27 mouse cellular contexts compared by ENCODE assay signal in the genomic region with DNA sequence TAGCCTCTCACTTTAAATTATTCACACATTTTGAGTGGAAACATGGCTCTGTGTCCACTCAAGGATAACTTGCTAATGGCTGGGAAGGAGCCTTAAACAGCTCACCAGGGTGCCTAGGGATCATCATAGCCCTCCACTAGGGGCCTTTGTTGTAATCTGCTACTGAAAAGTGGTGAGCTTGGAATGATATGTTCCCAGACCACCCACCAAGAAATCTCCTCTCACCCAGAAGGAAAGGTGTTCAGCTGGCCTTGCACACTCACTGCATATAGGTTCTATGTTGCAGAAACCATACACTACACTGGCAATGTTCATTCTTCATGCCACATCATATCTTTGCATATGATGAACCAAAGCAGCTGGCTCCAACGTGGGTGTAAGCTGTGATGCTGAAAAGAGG.
"Had no signal": no experiment of that assay in that cellular context is flagged by ENCODE, and none has a peak within 500 bp of the region (broad histone marks: within the 10 kb centered on the region; RNA-seq: fewer than 3 reads in every experiment).

No protein-coding gene starts in this region.

- H3K27ac ChIP-seq: embryonic facial prominence, embryonic 10.5 days; embryonic facial prominence, embryonic 12.5 days; embryonic facial prominence, embryonic 13.5 days; embryonic facial prominence, embryonic 15.5 days; forebrain, embryonic 10.5 days; forebrain, embryonic 12.5 days; forebrain, embryonic 13.5 days; forebrain, embryonic 15.5 days; gastrocnemius, adult 2 months; heart, adult 2 months had no signal

- H3K4me2 ChIP-seq: embryonic facial prominence, embryonic 12.5 days; embryonic facial prominence, embryonic 13.5 days; embryonic facial prominence, embryonic 15.5 days; forebrain, embryonic 12.5 days; forebrain, embryonic 13.5 days; forebrain, embryonic 15.5 days had no signal

- H3K4me3 ChIP-seq: embryonic facial prominence, embryonic 10.5 days; embryonic facial prominence, embryonic 12.5 days; embryonic facial prominence, embryonic 13.5 days; embryonic facial prominence, embryonic 15.5 days; erythroblast, embryonic 14.5 days; forebrain, embryonic 10.5 days; forebrain, embryonic 12.5 days; forebrain, embryonic 13.5 days; forebrain, embryonic 15.5 days; gastrocnemius, adult 2 months; heart, adult 2 months had no signal

- H3K27me3 ChIP-seq: embryonic facial prominence, embryonic 12.5 days; embryonic facial prominence, embryonic 13.5 days; embryonic facial prominence, embryonic 15.5 days; forebrain, embryonic 13.5 days; forebrain, embryonic 15.5 days had no signal

- H3K9me3 ChIP-seq: embryonic facial prominence, embryonic 10.5 days; embryonic facial prominence, embryonic 12.5 days; embryonic facial prominence, embryonic 13.5 days; embryonic facial prominence, embryonic 15.5 days; forebrain, embryonic 10.5 days; forebrain, embryonic 12.5 days; forebrain, embryonic 13.5 days; forebrain, embryonic 15.5 days had no signal

- H3K4me1 ChIP-seq: embryonic facial prominence, embryonic 10.5 days; embryonic facial prominence, embryonic 12.5 days; embryonic facial prominence, embryonic 13.5 days; embryonic facial prominence, embryonic 15.5 days; forebrain, embryonic 10.5 days; forebrain, embryonic 12.5 days; forebrain, embryonic 13.5 days; forebrain, embryonic 15.5 days had no signal

- ATAC-seq: forebrain, embryonic 13.5 days; forebrain, embryonic 14.5 days; forebrain, embryonic 15.5 days; forebrain, embryonic 16.5 days; forebrain, postnatal 0 days had no signal

- DNase-seq: cerebellum, adult 8-10 months; cerebellum, adult 9-10 months; cerebellum, adult 9-11 months; cerebellum, postnatal 10 days; cerebellum, postnatal 14 days; cerebellum, postnatal 25 days; cerebellum, postnatal 36 days; embryo, embryonic 11 days; forebrain, postnatal 0 days; gastrocnemius, adult 2 months; gastrocnemius, postnatal 10 days; gastrocnemius, postnatal 14 days; gastrocnemius, postnatal 25 days; gastrocnemius, postnatal 36 days; heart, adult 18-20 months; heart, adult 2 months had no signal

- H3K9ac ChIP-seq: embryonic facial prominence, embryonic 12.5 days; embryonic facial prominence, embryonic 13.5 days; embryonic facial prominence, embryonic 15.5 days; forebrain, embryonic 12.5 days; forebrain, embryonic 13.5 days; forebrain, embryonic 15.5 days; forebrain, postnatal 0 days had no signal

- H3K36me3 ChIP-seq: embryonic facial prominence, embryonic 10.5 days; embryonic facial prominence, embryonic 12.5 days; embryonic facial prominence, embryonic 13.5 days; embryonic facial prominence, embryonic 15.5 days; forebrain, embryonic 10.5 days; forebrain, embryonic 12.5 days; forebrain, embryonic 15.5 days had no signal
